Mouse (Mus musculus) thymus, postnatal 10 days (tissue): Measurements from ENCODE around the gene Tatdn2.

Experiments
- DNase-seq, 2 experiments: peaks; one replicate each; pipeline ENCODE4 v3.0.0; 2021; ENCODE audit warnings: low spot score in 2 of 2

Tatdn2 gene

GRCm38 (mm10) chr6:113696582-113697221, at the start of gene Tatdn2:
Tatdn2 (plus strand) TSS chr6:113697050.
- peak; percentile 92 to 97 for DNase-seq

- no peak for DNase-seq
Observed at GRCm38 (mm10) chr6:113649346-113650196, 47.3 kb upstream of the Tatdn2 start.

GRCm38 (mm10) chr6:113650197-113650640, 46.6 kb upstream of the Tatdn2 start:
- DNase-seq: no peak

GRCm38 (mm10) chr6:113651626-113652025, 45.2 kb upstream of the Tatdn2 start:
- no peak for DNase-seq

- no peak for DNase-seq
Observed at GRCm38 (mm10) chr6:113653551-113653950, 43.3 kb upstream of the Tatdn2 start.

- DNase-seq: no peak
Observed at GRCm38 (mm10) chr6:113654102-113654501, 42.7 kb upstream of the Tatdn2 start.

- DNase-seq: no peak
Observed at GRCm38 (mm10) chr6:113654753-113655397, 42.0 kb upstream of the Tatdn2 start.

GRCm38 (mm10) chr6:113655475-113655874, 41.4 kb upstream of the Tatdn2 start:
- no peak for DNase-seq

- no peak for DNase-seq
Observed at GRCm38 (mm10) chr6:113656847-113657246, 40.0 kb upstream of the Tatdn2 start.

- no peak for DNase-seq
Observed at GRCm38 (mm10) chr6:113658226-113658625, 38.6 kb upstream of the Tatdn2 start.

GRCm38 (mm10) chr6:113659648-113660491, 37.0 kb upstream of the Tatdn2 start:
- DNase-seq: no peak

GRCm38 (mm10) chr6:113660492-113661352, 36.1 kb upstream of the Tatdn2 start:
- DNase-seq: no peak

- DNase-seq: no peak
Observed at GRCm38 (mm10) chr6:113661353-113662241, 35.3 kb upstream of the Tatdn2 start.

- no peak for DNase-seq
Observed at GRCm38 (mm10) chr6:113662964-113663700, 33.7 kb upstream of the Tatdn2 start.

GRCm38 (mm10) chr6:113664305-113664704, 32.5 kb upstream of the Tatdn2 start:
- DNase-seq: no peak

GRCm38 (mm10) chr6:113667611-113668122, 29.2 kb upstream of the Tatdn2 start:
- no peak for DNase-seq

- peak; percentile 29 to 43 for DNase-seq
Observed at GRCm38 (mm10) chr6:113668287-113669154, 28.3 kb upstream of the Tatdn2 start.

GRCm38 (mm10) chr6:113669821-113670220, 27.0 kb upstream of the Tatdn2 start:
- peak; percentile 50 to 57 for DNase-seq
